Mouse (Mus musculus): Measurements from ENCODE around the gene Rexo5. TPM values are rescaled to one million over a fixed set of nuclear protein-coding genes. Genes with fewer than 3 reads are reported as not detected.
A peak's percentile ranks its signal among the peaks of the same experiment; 100 is the strongest.

The Rexo5 gene
- polyA plus RNA-seq, 1 experiment from 2014 or later: 28.3 TPM

- H3K4me2 ChIP-seq (replicated peaks): peak overlapping the region; percentile 63
- 1% methylated on average over 15 of the region's 15 CpGs for WGBS
These were observed 101.2 kb downstream of the Rexo5 start for GRCm38 (mm10) chr7:119894818-119895544.

GRCm38 (mm10) chr7:119895639-119896512, 102.1 kb downstream of the Rexo5 start, which contains the start of the genes Lyrm1 and Dcun1d3:
Gene Lyrm1 (plus strand): TSS chr7:119895861.
Gene Dcun1d3 (minus strand): TSS chr7:119896298.
- WGBS: under 1% methylated on average over 63 of the region's 63 CpGs
- Histone ChIP-seq H3K4me1 (peaks cover 19% of the 10 kb centered on the region), H3K9me3 (no peaks in the 10 kb centered on the region), H3K27ac (peak within 1 kb of the TSS; percentile 95), H3K9ac (peak within 1 kb of the TSS; percentile 88), H3K36me3 (no peaks in the 10 kb centered on the region), H3K27me3 (no peaks in the 10 kb centered on the region), H3K4me3 (peak within 1 kb of the TSS; percentile 79), H3K4me2 (replicated peaks) (peak within 1 kb of the TSS; percentile 65)
- ATAC-seq (ENCODE audit: insufficient number of reproducible peaks, insufficient read depth, low FRiP score, low TSS enrichment): peak; percentile 97

More at GRCm38 (mm10) chr7:119894818-119895544, 101.2 kb downstream of the Rexo5 start:
- H3K4me3 ChIP-seq: peak overlapping the region; percentile 79
- H3K4me1 ChIP-seq: peaks cover 19% of the 10 kb centered on the region
- no peaks in the 10 kb centered on the region for H3K9me3 ChIP-seq
- no peaks in the 10 kb centered on the region for H3K36me3 ChIP-seq
- peak overlapping the region; percentile 95 for H3K27ac ChIP-seq
- H3K9ac ChIP-seq: peak overlapping the region; percentile 88
- no peaks in the 10 kb centered on the region for H3K27me3 ChIP-seq
- ATAC-seq (ENCODE audit: insufficient number of reproducible peaks, insufficient read depth, low FRiP score, low TSS enrichment): peak; percentile 73

- Histone ChIP-seq H3K4me2 (replicated peaks) (no peak overlapping the region), H3K27ac (no peak overlapping the region), H3K9ac (no peak overlapping the region), H3K4me3 (no peak overlapping the region), H3K4me1 (peaks cover 19% of the 10 kb centered on the region), H3K27me3 (no peaks in the 10 kb centered on the region), H3K9me3 (no peaks in the 10 kb centered on the region), H3K36me3 (no peaks in the 10 kb centered on the region)
- WGBS: 89% methylated on average over 8 of the region's 8 CpGs
- no peak for ATAC-seq (ENCODE audit: insufficient number of reproducible peaks, insufficient read depth, low FRiP score, low TSS enrichment)
These were observed 103.8 kb downstream of the Rexo5 start for GRCm38 (mm10) chr7:119897521-119898109.

- Histone ChIP-seq H3K9ac (no peak overlapping the region), H3K36me3 (no peaks in the 10 kb centered on the region), H3K27me3 (no peaks in the 10 kb centered on the region), H3K27ac (no peak overlapping the region), H3K4me1 (peaks cover 16% of the 10 kb centered on the region), H3K9me3 (no peaks in the 10 kb centered on the region), H3K4me2 (replicated peaks) (no peak overlapping the region), H3K4me3 (no peak overlapping the region)
- ATAC-seq (ENCODE audit: insufficient number of reproducible peaks, insufficient read depth, low FRiP score, low TSS enrichment): no peak
- WGBS: 58% methylated on average over 1 of the region's 1 CpGs
These were observed 104.5 kb downstream of the Rexo5 start for GRCm38 (mm10) chr7:119898247-119898856.

Other genes with a start within 250 kb of the Rexo5 start
- gene Acsm2, start 239.7 kb upstream of the Rexo5 start, polyA plus RNA-seq (2016; fragmentation: Nextera tagmentation; extraction: Ambion mirVana): not detected in 2 replicates
- gene Acsm1, start 187.0 kb upstream of the Rexo5 start, polyA plus RNA-seq (2016; fragmentation: Nextera tagmentation; extraction: Ambion mirVana): not detected in 2 replicates
- 3.9 and 5.3 TPM in 2 replicates for gene Acsm4, start 104.0 kb upstream of the Rexo5 start, polyA plus RNA-seq (2016; fragmentation: Nextera tagmentation; extraction: Ambion mirVana)
- gene Thumpd1, start 73.2 kb upstream of the Rexo5 start, polyA plus RNA-seq (2016; fragmentation: Nextera tagmentation; extraction: Ambion mirVana): 87.5 and 93.7 TPM in 2 replicates
- 0.05 and 0.25 TPM in 2 replicates for gene Acsm3, start 33.1 kb upstream of the Rexo5 start, polyA plus RNA-seq (2016; fragmentation: Nextera tagmentation; extraction: Ambion mirVana)
- gene Eri2, start 52 bp downstream of the Rexo5 start, polyA plus RNA-seq (2016; fragmentation: Nextera tagmentation; extraction: Ambion mirVana): 30.2 and 30.7 TPM in 2 replicates
- gene Lyrm1, start 101.9 kb downstream of the Rexo5 start, polyA plus RNA-seq (2016; fragmentation: Nextera tagmentation; extraction: Ambion mirVana): 11.0 and 11.5 TPM in 2 replicates
- gene Dcun1d3, start 102.3 kb downstream of the Rexo5 start, polyA plus RNA-seq (2016; fragmentation: Nextera tagmentation; extraction: Ambion mirVana): 12.5 and 13.4 TPM in 2 replicates